Mouse (Mus musculus): ENCODE measurements at regions not wholly inside any gene's neighbourhood (a gene's known extent, or its start where the extent isn't known, plus 50 kb on each side); places are given as distances from the start of the nearest gene placed in this dataset.

GRCm38 (mm10) chr7:90041565-90042024 is 60.8 kb upstream of the Eed start:
- no peak for TF ChIP-seq RAD21 (IDR thresholded peaks at IDR 0.05; ENCODE audit: low read depth, low read length)
- TF ChIP-seq ETS1 (IDR thresholded peaks at IDR 0.05; ENCODE audit: low read depth, low read length): peak; percentile 51
- peak; percentile 47; the same call in 1 of the 2 replicates for TF ChIP-seq ELF1 (IDR thresholded peaks at IDR 0.05; ENCODE audit: low read depth, low read length)
- no peak for TF ChIP-seq TAL1 (IDR thresholded peaks at IDR 0.05; ENCODE audit: low read length)
- TF ChIP-seq MYC (IDR thresholded peaks at IDR 0.05; ENCODE audit: low read depth, low read length): no peak
- no peak for TF ChIP-seq POLR2A (IDR thresholded peaks at IDR 0.05; ENCODE audit: control insufficient read depth in 1 of 2, insufficient read depth in 1 of 2, low read depth in 1 of 2, low read length in 2 of 2, poor library complexity in 1 of 2)
- TF ChIP-seq MAX (IDR thresholded peaks at IDR 0.05; ENCODE audit: low read length): no peak
- TF ChIP-seq CHD1 (IDR thresholded peaks at IDR 0.05; ENCODE audit: low read depth, low read length): no peak
- no peak for TF ChIP-seq EP300 (IDR thresholded peaks at IDR 0.05; ENCODE audit: low read depth in 1 of 2, low read length in 2 of 2)
- no peak for TF ChIP-seq UBTF (IDR thresholded peaks at IDR 0.05; ENCODE audit: borderline replicate concordance, insufficient read depth, low read depth, low read length)
- no peak for TF ChIP-seq TCF12 (IDR thresholded peaks at IDR 0.05; ENCODE audit: low read depth, low read length)
- TF ChIP-seq CTCF (IDR thresholded peaks at IDR 0.05 in 2 of 3, conservative IDR thresholded peaks at IDR 0.05 in 1 of 3; ENCODE audit: control insufficient read depth in 1 of 3, insufficient read depth in 1 of 3, low read depth in 2 of 3, low read length in 3 of 3, poor library complexity in 1 of 3, severe bottlenecking in 1 of 3): no peak
- TF ChIP-seq USF1 (IDR thresholded peaks at IDR 0.05; ENCODE audit: low read depth, low read length): no peak
- TF ChIP-seq ZKSCAN1 (IDR thresholded peaks at IDR 0.05; ENCODE audit: low read depth, low read length): no peak

Data from MEL (cell line).